Mouse (Mus musculus) bone marrow macrophage, adult 2 months (primary cell): Measurements from ENCODE around the gene Chpt1.

Experiments
- CTCF ChIP-seq: IDR thresholded peaks from 2 replicates; pipeline ENCODE4 v1.5.1; 2012; ENCODE audit warnings: low read depth, mild to moderate bottlenecking, low read length, moderate library complexity
- POLR2A ChIP-seq: IDR thresholded peaks from 2 replicates; pipeline ENCODE4 v1.6.1; 2012; ENCODE audit warnings: mild to moderate bottlenecking, low read depth, low read length, borderline replicate concordance

GRCm38 (mm10) chr10:88511355-88511754, 7.5 kb upstream of the Chpt1 start:
- TF ChIP-seq POLR2A (no peak), CTCF (no peak)
